Mouse (Mus musculus): ENCODE results near the gene Osbpl5. TPM values are rescaled to one million over a fixed set of nuclear protein-coding genes. Genes with fewer than 3 reads are reported as not detected.
A peak's percentile ranks its signal among the peaks of the same experiment; 100 is the strongest.

The Osbpl5 gene
- 15.8 and 18.9 TPM in 2 replicates for polyA plus RNA-seq (2014; fragmentation: Nextera tagmentation; extraction: Ambion mirVana)

DNA sequence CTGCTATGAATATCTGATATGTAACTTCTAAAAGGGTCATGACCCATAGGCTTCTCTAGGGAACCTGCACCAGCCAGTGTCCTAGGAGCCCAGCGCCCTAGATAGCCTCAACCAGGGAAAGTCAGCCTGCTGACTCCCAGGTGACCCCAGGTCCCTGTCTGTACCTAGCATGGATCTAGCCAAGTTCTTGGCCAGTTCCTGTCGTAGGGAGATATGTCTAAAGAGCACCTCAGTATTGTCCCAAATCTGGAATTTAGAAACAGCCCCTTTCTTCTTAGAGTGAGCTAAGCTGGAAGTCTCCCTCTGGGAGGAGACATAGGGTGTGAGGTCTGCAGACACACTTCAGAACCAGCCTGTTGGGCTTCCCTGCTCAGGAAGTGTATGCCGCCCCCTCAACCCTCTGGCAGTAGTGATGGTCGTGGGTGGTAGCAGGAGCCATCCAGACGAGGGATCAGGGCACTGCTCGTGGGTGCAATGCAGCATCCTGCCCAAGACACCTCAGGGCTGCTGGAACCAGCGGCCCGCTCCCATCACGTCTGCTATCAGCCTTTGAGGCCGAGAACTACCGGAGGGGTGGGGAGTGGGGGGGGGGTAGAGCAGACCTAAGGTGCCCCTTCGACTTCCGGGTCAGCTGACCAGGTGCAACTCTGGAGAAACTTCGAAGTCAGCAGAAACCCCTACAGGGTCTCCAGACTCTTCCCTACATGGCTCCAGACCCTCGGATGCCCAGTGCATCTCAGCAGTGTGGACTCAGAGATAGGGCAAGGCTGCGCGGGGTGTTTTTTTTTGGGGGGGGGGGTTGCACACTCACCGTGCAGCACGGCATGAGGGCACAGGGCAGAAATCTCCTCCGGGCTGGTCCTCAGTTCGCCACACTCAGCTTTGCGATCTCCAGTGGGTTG is at the start of gene Osbpl5:
TSS of gene Osbpl5 (minus strand) at position 861 of the 902 bp plus-strand sequence.
- Histone ChIP-seq H3K27me3 (ENCODE audit: control insufficient read depth, insufficient read depth, low read length) (peaks cover 8% of the 10 kb centered on the region), H3K4me1 (ENCODE audit: control insufficient read depth, insufficient read depth, low read length) (peaks cover 3% of the 10 kb centered on the region; the same call in 1 of the 2 replicates), H3K9ac (ENCODE audit: low read length) (peak within 1 kb of the TSS; percentile 5; the same call in 1 of the 2 replicates), H3K36me3 (ENCODE audit: control insufficient read depth, insufficient read depth, low read length) (no peaks in the 10 kb centered on the region), H3K27ac (ENCODE audit: low read depth, low read length) (no peak within 1 kb of the TSS), H3K9me3 (ENCODE audit: control insufficient read depth, low read length) (no peaks in the 10 kb centered on the region), H3K4me2 (ENCODE audit: low read depth) (peak within 1 kb of the TSS; percentile 58), H3K4me3 (ENCODE audit: low read depth, low read length) (peak within 1 kb of the TSS; percentile 23)
- DNase-seq (ENCODE audit: low spot score), result no peak
- peak; percentile 29 for ATAC-seq (ENCODE audit: insufficient read depth, low FRiP score, low TSS enrichment)
- 27% methylated on average over 22 of the region's 22 CpGs for WGBS

DNA sequence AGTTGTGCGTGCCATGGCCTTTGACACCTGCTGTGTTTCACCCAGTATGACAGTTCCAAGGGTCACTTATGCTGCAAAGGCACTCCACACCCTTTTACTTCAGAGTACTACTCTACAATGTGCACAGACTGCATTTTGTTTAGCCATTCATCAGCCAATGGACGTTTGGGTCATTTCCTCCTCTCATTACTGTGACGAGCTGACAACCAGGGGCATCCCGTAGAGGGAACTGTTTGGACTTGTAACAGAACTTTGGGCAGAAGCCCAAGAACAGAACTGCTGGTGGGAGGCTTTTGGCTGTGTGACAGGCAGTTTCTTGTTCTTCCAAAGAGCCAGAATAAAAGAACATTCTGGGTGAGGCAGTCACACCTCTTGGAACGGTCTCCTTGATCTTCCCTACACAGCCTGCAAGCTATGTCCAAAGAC is 48.4 kb upstream of the Osbpl5 start:
- WGBS, result 75% methylated on average over 5 of the region's 5 CpGs
- H3K36me3 ChIP-seq (ENCODE audit: control insufficient read depth, insufficient read depth, low read length), result peaks cover 8% of the 10 kb centered on the region
- ATAC-seq (ENCODE audit: insufficient read depth, low FRiP score, low TSS enrichment), result no peak

DNA sequence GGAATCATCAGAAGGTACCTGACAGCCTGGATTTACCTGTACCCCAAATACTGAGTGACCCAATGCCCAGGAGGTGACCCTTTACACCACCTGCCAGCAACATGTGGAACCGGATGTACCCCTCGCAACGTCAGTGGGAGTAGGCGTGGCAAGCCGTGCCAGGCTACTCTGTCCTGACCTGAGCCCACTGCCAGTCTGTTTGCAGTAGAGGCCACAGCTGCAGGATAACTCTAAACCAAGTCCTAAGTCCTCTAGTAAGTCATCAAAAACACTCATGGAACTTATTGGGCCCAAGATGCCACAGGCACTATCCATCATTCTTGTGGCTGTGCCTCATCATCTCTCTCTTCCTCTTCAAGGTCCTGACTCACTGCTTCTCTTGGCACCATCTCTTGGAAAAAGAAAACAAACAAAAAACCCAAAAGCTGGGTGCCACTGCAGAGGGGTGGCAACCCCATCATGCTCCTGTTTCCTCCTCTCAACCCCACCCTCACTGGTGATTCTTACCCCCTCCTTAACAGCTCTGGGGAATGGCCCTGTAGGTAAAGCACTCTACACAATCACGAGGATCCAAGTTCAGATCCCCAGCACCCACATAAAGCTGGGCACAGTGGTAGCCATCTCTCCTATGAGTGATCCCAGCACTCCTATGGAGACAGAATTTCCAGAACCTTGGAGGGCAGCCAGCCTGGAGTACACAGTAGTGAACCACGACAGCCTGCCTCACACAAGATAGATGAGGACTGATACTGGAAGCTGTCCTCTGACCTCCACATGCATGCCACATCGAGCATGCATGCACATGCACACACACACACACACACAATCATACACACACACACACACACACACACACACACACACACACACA is 44.6 kb upstream of the Osbpl5 start:
- no peak overlapping the region for H3K4me3 ChIP-seq (ENCODE audit: low read depth, low read length)
- no peaks in the 10 kb centered on the region for H3K4me1 ChIP-seq (ENCODE audit: control insufficient read depth, insufficient read depth, low read length)
- H3K9me3 ChIP-seq (ENCODE audit: control insufficient read depth, low read length), result no peaks in the 10 kb centered on the region
- H3K27ac ChIP-seq (ENCODE audit: low read depth, low read length), result no peak overlapping the region
- no peaks in the 10 kb centered on the region for H3K27me3 ChIP-seq (ENCODE audit: control insufficient read depth, insufficient read depth, low read length)
- H3K9ac ChIP-seq (ENCODE audit: low read length), result no peak overlapping the region
- H3K4me2 ChIP-seq (ENCODE audit: low read depth), result no peak overlapping the region
- 91% methylated on average over 8 of the region's 8 CpGs for WGBS
- ATAC-seq (ENCODE audit: insufficient read depth, low FRiP score, low TSS enrichment) (no peak), DNase-seq (ENCODE audit: low spot score) (no peak)
- H3K36me3 ChIP-seq (ENCODE audit: control insufficient read depth, insufficient read depth, low read length), result peaks cover 13% of the 10 kb centered on the region

More for the DNA sequence above, 48.4 kb upstream of the Osbpl5 start:
- Histone ChIP-seq H3K4me3 (ENCODE audit: low read depth, low read length) (no peak overlapping the region), H3K9me3 (ENCODE audit: control insufficient read depth, low read length) (no peaks in the 10 kb centered on the region), H3K27me3 (ENCODE audit: control insufficient read depth, insufficient read depth, low read length) (no peaks in the 10 kb centered on the region), H3K4me2 (ENCODE audit: low read depth) (no peak overlapping the region), H3K27ac (ENCODE audit: low read depth, low read length) (no peak overlapping the region), H3K4me1 (ENCODE audit: control insufficient read depth, insufficient read depth, low read length) (no peaks in the 10 kb centered on the region), H3K9ac (ENCODE audit: low read length) (no peak overlapping the region)
- no peak for DNase-seq (ENCODE audit: low spot score)

DNA sequence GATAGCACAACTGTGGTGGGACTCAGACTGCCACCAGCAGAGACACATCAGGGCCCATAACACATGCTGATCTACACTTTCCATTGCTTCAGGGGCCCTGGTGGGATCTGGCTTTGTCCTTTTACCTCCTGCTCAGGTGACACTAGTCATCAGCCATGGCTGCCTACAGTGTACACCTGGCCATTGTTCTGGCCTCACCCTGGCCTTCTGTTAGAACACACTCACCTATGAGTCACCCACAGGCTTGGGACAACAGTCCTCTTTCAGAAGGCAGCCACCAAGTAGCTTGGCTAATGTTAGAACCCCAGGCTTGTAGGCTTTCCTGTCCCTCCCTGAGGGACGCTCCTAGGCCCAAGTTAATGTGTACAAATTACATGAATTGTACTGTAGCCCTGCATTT is 44.0 kb upstream of the Osbpl5 start:
- WGBS, result 91% methylated on average over 1 of the region's 1 CpGs
- no peaks in the 10 kb centered on the region for H3K9me3 ChIP-seq (ENCODE audit: control insufficient read depth, low read length)
- no peak for ATAC-seq (ENCODE audit: insufficient read depth, low FRiP score, low TSS enrichment)
- DNase-seq (ENCODE audit: low spot score), result no peak
- no peaks in the 10 kb centered on the region for H3K4me1 ChIP-seq (ENCODE audit: control insufficient read depth, insufficient read depth, low read length)
- H3K27ac ChIP-seq (ENCODE audit: low read depth, low read length), result no peak overlapping the region
- no peak overlapping the region for H3K4me2 ChIP-seq (ENCODE audit: low read depth)
- H3K4me3 ChIP-seq (ENCODE audit: low read depth, low read length), result no peak overlapping the region
- peaks cover 13% of the 10 kb centered on the region for H3K36me3 ChIP-seq (ENCODE audit: control insufficient read depth, insufficient read depth, low read length)
- no peaks in the 10 kb centered on the region for H3K27me3 ChIP-seq (ENCODE audit: control insufficient read depth, insufficient read depth, low read length)
- H3K9ac ChIP-seq (ENCODE audit: low read length), result no peak overlapping the region

DNA sequence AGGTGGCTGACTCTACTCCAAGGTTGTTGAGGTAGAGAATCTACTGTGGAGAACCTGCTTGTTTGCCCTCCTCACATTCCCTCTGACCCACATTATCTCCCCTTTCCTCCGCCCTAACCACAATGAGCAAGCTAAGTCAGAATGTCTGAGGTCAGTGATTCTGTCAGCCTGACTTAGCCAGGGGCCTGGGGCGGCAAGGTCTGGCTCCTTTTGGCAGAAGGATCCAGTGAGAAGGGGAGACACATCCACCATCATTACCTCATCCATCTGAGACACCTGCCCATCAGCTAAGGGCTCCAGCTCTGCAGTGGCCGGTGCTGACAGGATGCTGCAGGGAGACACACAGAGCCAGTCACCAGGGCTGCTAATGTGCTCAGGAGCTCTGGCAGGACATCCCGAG is 42.0 kb upstream of the Osbpl5 start:
- no peak overlapping the region for H3K4me3 ChIP-seq (ENCODE audit: low read depth, low read length)
- H3K9me3 ChIP-seq (ENCODE audit: control insufficient read depth, low read length), result no peaks in the 10 kb centered on the region
- no peak for DNase-seq (ENCODE audit: low spot score)
- ATAC-seq (ENCODE audit: insufficient read depth, low FRiP score, low TSS enrichment), result no peak
- H3K27ac ChIP-seq (ENCODE audit: low read depth, low read length), result no peak overlapping the region
- peaks cover 8% of the 10 kb centered on the region for H3K36me3 ChIP-seq (ENCODE audit: control insufficient read depth, insufficient read depth, low read length)
- H3K4me2 ChIP-seq (ENCODE audit: low read depth), result no peak overlapping the region
- no peaks in the 10 kb centered on the region for H3K4me1 ChIP-seq (ENCODE audit: control insufficient read depth, insufficient read depth, low read length)
- 92% methylated on average over 4 of the region's 4 CpGs for WGBS
- H3K27me3 ChIP-seq (ENCODE audit: control insufficient read depth, insufficient read depth, low read length), result no peaks in the 10 kb centered on the region
- H3K9ac ChIP-seq (ENCODE audit: low read length), result no peak overlapping the region

DNA sequence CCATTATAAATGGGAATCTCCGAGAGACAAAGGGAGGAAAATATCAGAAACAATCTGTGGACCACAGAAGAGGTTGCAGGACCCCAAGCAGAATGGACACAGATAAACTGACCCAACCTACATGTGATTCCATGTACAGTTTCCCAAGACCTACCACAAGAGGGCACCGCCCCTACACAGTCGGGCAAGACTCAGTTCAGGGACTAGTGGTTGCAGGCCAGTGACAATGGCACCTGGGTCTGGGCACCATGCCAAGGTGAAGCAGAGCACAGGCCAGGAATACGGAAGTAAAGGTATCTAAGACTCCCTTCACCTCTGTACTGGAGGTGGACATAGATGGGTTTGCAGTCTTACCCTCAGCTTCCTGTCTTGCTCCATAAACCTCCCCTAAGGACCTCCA is 36.3 kb upstream of the Osbpl5 start:
- 61% methylated on average over 4 of the region's 4 CpGs for WGBS
- Histone ChIP-seq H3K4me1 (ENCODE audit: control insufficient read depth, insufficient read depth, low read length) (no peaks in the 10 kb centered on the region), H3K36me3 (ENCODE audit: control insufficient read depth, insufficient read depth, low read length) (peaks cover under 1% of the 10 kb centered on the region), H3K27ac (ENCODE audit: low read depth, low read length) (no peak overlapping the region), H3K4me2 (ENCODE audit: low read depth) (no peak overlapping the region), H3K9ac (ENCODE audit: low read length) (no peak overlapping the region), H3K9me3 (ENCODE audit: control insufficient read depth, low read length) (no peaks in the 10 kb centered on the region), H3K27me3 (ENCODE audit: control insufficient read depth, insufficient read depth, low read length) (no peaks in the 10 kb centered on the region), H3K4me3 (ENCODE audit: low read depth, low read length) (no peak overlapping the region)
- no peak for DNase-seq (ENCODE audit: low spot score)
- ATAC-seq (ENCODE audit: insufficient read depth, low FRiP score, low TSS enrichment), result no peak

DNA sequence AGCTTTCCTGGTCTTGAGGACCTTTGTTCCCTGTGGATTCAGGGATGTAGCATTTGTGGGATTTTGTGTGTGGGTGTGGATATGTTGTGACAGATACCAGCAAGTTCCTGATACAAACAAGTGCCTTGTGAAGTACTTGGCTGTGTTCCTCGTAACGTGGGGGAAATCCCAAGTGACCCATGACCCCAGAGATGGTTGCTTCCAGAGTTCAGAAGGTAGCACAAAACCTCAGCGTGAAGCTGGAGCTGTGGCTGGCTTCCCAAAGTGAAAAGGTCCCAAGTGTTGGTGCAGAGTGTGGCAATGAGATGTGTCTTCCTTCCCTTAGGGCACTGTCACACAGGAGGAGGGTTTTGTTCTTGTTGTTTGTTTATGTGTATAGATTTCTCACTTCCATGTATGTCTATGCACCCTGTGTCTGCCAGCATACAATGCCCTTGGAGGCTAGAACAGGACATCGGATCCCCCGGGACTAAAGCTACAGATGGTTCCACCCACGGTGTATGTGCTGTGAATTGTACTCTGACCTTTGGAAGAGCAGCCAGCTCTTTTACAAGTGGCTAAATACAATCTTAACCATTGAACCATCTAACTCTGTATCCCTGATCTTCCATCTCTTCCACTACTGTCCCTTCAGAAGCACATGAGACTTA is 35.7 kb upstream of the Osbpl5 start:
- 79% methylated on average over 6 of the region's 6 CpGs for WGBS
- no peak overlapping the region for H3K27ac ChIP-seq (ENCODE audit: low read depth, low read length)
- H3K36me3 ChIP-seq (ENCODE audit: control insufficient read depth, insufficient read depth, low read length), result no peaks in the 10 kb centered on the region
- no peak for ATAC-seq (ENCODE audit: insufficient read depth, low FRiP score, low TSS enrichment)
- H3K4me1 ChIP-seq (ENCODE audit: control insufficient read depth, insufficient read depth, low read length), result no peaks in the 10 kb centered on the region
- H3K4me3 ChIP-seq (ENCODE audit: low read depth, low read length), result no peak overlapping the region
- H3K9ac ChIP-seq (ENCODE audit: low read length), result no peak overlapping the region
- no peak for DNase-seq (ENCODE audit: low spot score)
- no peaks in the 10 kb centered on the region for H3K9me3 ChIP-seq (ENCODE audit: control insufficient read depth, low read length)
- H3K27me3 ChIP-seq (ENCODE audit: control insufficient read depth, insufficient read depth, low read length), result no peaks in the 10 kb centered on the region
- H3K4me2 ChIP-seq (ENCODE audit: low read depth), result no peak overlapping the region

All from neural tube, embryonic 11.5 days (tissue).